Mouse (Mus musculus) cortical plate, adult 2 months (tissue): Measurements from ENCODE around the gene Ppp4r2.

ENCODE experiments used
- CTCF ChIP-seq: fragments of 200-500 bp; IDR thresholded peaks from 2 replicates; pipeline ENCODE4 v1.5.1; 2011; ENCODE audit warnings: mild to moderate bottlenecking, control low read depth, low read length; ENCODE audit not compliant: insufficient read depth; ENCODE audit errors: extremely low read depth
- POLR2A ChIP-seq: fragments of 200-500 bp; IDR thresholded peaks from 2 replicates; pipeline ENCODE4 v1.6.1; 2011; ENCODE audit warnings: mild to moderate bottlenecking, low read length, control low read depth; ENCODE audit not compliant: insufficient read depth; ENCODE audit errors: extremely low read depth

- TF ChIP-seq CTCF (peak; percentile 94), POLR2A (no peak)
These were observed 42.6 kb downstream of the Ppp4r2 start for GRCm38 (mm10) chr6:100875862-100876623.
